Mouse (Mus musculus): ENCODE measurements around the gene Hcrt. TPM values are rescaled to one million over a fixed set of nuclear protein-coding genes. Genes with fewer than 3 reads are reported as not detected.
"Not testable (repeated sequence)": the region's sequence is repeated elsewhere in the genome, so short reads cannot be mapped to it uniquely, and the experiment has no call there.

The Hcrt gene
- polyA plus RNA-seq, 1 experiment: not detected

GRCm38 (mm10) chr11:100795386-100795785 lies 32.7 kb upstream of the Hcrt start:
- 94% methylated on average over 2 of the region's 2 CpGs for WGBS
- Histone ChIP-seq H3K4me1 (ENCODE audit: control insufficient read depth, insufficient read depth, low read length) (peaks cover 5% of the 10 kb centered on the region; the same call in 1 of the 2 replicates), H3K27ac (ENCODE audit: insufficient read depth, low read length) (no peak overlapping the region), H3K27me3 (ENCODE audit: control insufficient read depth, insufficient read depth, low read length) (no peaks in the 10 kb centered on the region), H3K4me3 (replicated peaks; ENCODE audit: insufficient read depth, low read depth, low read length) (no peak overlapping the region)
- no peak for TF ChIP-seq POLR2A (IDR thresholded peaks at IDR 0.05; ENCODE audit: borderline replicate concordance, insufficient read depth, low read length)
- no peak for DNase-seq

- Histone ChIP-seq H3K27me3 (ENCODE audit: control insufficient read depth, insufficient read depth, low read length) (no peaks in the 10 kb centered on the region), H3K27ac (ENCODE audit: insufficient read depth, low read length) (no peak overlapping the region), H3K4me3 (replicated peaks; ENCODE audit: insufficient read depth, low read depth, low read length) (no peak overlapping the region), H3K4me1 (ENCODE audit: control insufficient read depth, insufficient read depth, low read length) (peaks cover 5% of the 10 kb centered on the region)
- no peak for TF ChIP-seq POLR2A (IDR thresholded peaks at IDR 0.05; ENCODE audit: borderline replicate concordance, insufficient read depth, low read length)
- TF ChIP-seq CTCF (IDR thresholded peaks at IDR 0.05; ENCODE audit: borderline replicate concordance, insufficient read depth, low read depth, low read length): no peak
- DNase-seq: no peak
- 73% methylated on average over 2 of the region's 2 CpGs for WGBS
Observed at GRCm38 (mm10) chr11:100791457-100792049, 28.8 kb upstream of the Hcrt start.

- not testable (repeated sequence) for H3K4me1 ChIP-seq (ENCODE audit: control insufficient read depth, insufficient read depth, low read length); H3K27me3 ChIP-seq (ENCODE audit: control insufficient read depth, insufficient read depth, low read length); H3K4me3 ChIP-seq (replicated peaks; ENCODE audit: insufficient read depth, low read depth, low read length); H3K27ac ChIP-seq (ENCODE audit: insufficient read depth, low read length)
- WGBS: 9% methylated on average over 9 of the region's 9 CpGs
- DNase-seq: peak; percentile 76 to 77
Observed at GRCm38 (mm10) chr11:100790644-100791043, 27.9 kb upstream of the Hcrt start.

GRCm38 (mm10) chr11:100789702-100790101 lies 27.0 kb upstream of the Hcrt start:
- Histone ChIP-seq H3K4me1 (ENCODE audit: control insufficient read depth, insufficient read depth, low read length) (peaks cover 10% of the 10 kb centered on the region), H3K27me3 (ENCODE audit: control insufficient read depth, insufficient read depth, low read length) (no peaks in the 10 kb centered on the region), H3K4me3 (replicated peaks; ENCODE audit: insufficient read depth, low read depth, low read length) (no peak overlapping the region), H3K27ac (ENCODE audit: insufficient read depth, low read length) (no peak overlapping the region)
- TF ChIP-seq CTCF (IDR thresholded peaks at IDR 0.05; ENCODE audit: borderline replicate concordance, insufficient read depth, low read depth, low read length) (no peak), POLR2A (IDR thresholded peaks at IDR 0.05; ENCODE audit: borderline replicate concordance, insufficient read depth, low read length) (no peak)
- WGBS: 94% methylated on average over 3 of the region's 3 CpGs
- no peak for DNase-seq

- Histone ChIP-seq H3K27me3 (ENCODE audit: control insufficient read depth, insufficient read depth, low read length) (no peaks in the 10 kb centered on the region), H3K27ac (ENCODE audit: insufficient read depth, low read length) (no peak overlapping the region), H3K4me1 (ENCODE audit: control insufficient read depth, insufficient read depth, low read length) (peaks cover 5% of the 10 kb centered on the region), H3K4me3 (replicated peaks; ENCODE audit: insufficient read depth, low read depth, low read length) (no peak overlapping the region)
- DNase-seq: peak in 1 of 2 experiments; percentile 71
- 39% methylated on average over 2 of the region's 2 CpGs for WGBS
- no peak for TF ChIP-seq POLR2A (IDR thresholded peaks at IDR 0.05; ENCODE audit: borderline replicate concordance, insufficient read depth, low read length)
- no peak for TF ChIP-seq CTCF (IDR thresholded peaks at IDR 0.05; ENCODE audit: borderline replicate concordance, insufficient read depth, low read depth, low read length)
Observed at GRCm38 (mm10) chr11:100785774-100786173, 23.0 kb upstream of the Hcrt start.

- WGBS: 27% methylated on average over 8 of the region's 8 CpGs
- no peak overlapping the region for H3K4me3 ChIP-seq (replicated peaks; ENCODE audit: insufficient read depth, low read depth, low read length)
- TF ChIP-seq CTCF (IDR thresholded peaks at IDR 0.05; ENCODE audit: borderline replicate concordance, insufficient read depth, low read depth, low read length) (no peak), POLR2A (IDR thresholded peaks at IDR 0.05; ENCODE audit: borderline replicate concordance, insufficient read depth, low read length) (no peak)
Observed at GRCm38 (mm10) chr11:100784286-100784685, 21.6 kb upstream of the Hcrt start.

GRCm38 (mm10) chr11:100782568-100782967 lies 19.8 kb upstream of the Hcrt start:
- Histone ChIP-seq H3K27ac (ENCODE audit: insufficient read depth, low read length) (no peak overlapping the region), H3K4me3 (replicated peaks; ENCODE audit: insufficient read depth, low read depth, low read length) (no peak overlapping the region), H3K27me3 (ENCODE audit: control insufficient read depth, insufficient read depth, low read length) (no peaks in the 10 kb centered on the region), H3K4me1 (ENCODE audit: control insufficient read depth, insufficient read depth, low read length) (peaks cover 5% of the 10 kb centered on the region)
- 91% methylated on average over 13 of the region's 13 CpGs for WGBS
- DNase-seq: no peak
- TF ChIP-seq POLR2A (IDR thresholded peaks at IDR 0.05; ENCODE audit: borderline replicate concordance, insufficient read depth, low read length): no peak

More at GRCm38 (mm10) chr11:100784286-100784685, 21.6 kb upstream of the Hcrt start:
- Histone ChIP-seq H3K27me3 (ENCODE audit: control insufficient read depth, insufficient read depth, low read length) (no peaks in the 10 kb centered on the region), H3K27ac (ENCODE audit: insufficient read depth, low read length) (no peak overlapping the region), H3K4me1 (ENCODE audit: control insufficient read depth, insufficient read depth, low read length) (peaks cover 5% of the 10 kb centered on the region)
- peak; percentile 57 to 62 for DNase-seq

- 88% methylated on average over 15 of the region's 15 CpGs for WGBS
- Histone ChIP-seq H3K4me1 (ENCODE audit: control insufficient read depth, insufficient read depth, low read length) (peaks cover 5% of the 10 kb centered on the region), H3K27ac (ENCODE audit: insufficient read depth, low read length) (no peak overlapping the region), H3K4me3 (replicated peaks; ENCODE audit: insufficient read depth, low read depth, low read length) (no peak overlapping the region), H3K27me3 (ENCODE audit: control insufficient read depth, insufficient read depth, low read length) (no peaks in the 10 kb centered on the region)
- DNase-seq: no peak
- TF ChIP-seq POLR2A (IDR thresholded peaks at IDR 0.05; ENCODE audit: borderline replicate concordance, insufficient read depth, low read length): no peak
Observed at GRCm38 (mm10) chr11:100781763-100782475, 19.2 kb upstream of the Hcrt start.
